Mouse (Mus musculus): ENCODE data around the gene Sstr2.
A peak's percentile ranks its signal among the peaks of the same experiment; 100 is the strongest.

Gene Sstr2

GRCm38 (mm10) chr11:113621001-113621400 is 1.9 kb downstream of the Sstr2 start:
- DNase-seq (ENCODE audit: low read depth), result no peak

DNA sequence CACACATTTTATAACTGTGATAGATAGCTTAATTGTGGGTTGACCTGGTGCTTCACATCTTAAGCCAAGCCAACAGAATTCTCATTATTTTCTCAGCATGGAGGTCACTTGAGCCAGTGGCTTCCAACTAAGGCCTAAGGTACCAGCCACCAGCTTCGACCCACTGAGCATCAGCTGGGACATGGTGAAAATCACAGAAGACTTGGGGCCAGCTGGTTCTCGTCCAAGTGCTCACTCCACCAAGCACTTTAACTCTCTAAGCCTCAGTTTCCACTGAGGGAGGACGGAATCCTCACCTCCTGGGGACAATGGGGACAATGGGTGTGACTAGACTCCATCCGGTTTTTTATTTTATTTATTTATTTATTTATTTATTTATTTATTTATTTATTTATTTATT is 2.9 kb downstream of the Sstr2 start:
- DNase-seq (ENCODE audit: low read depth), result no peak

DNA sequence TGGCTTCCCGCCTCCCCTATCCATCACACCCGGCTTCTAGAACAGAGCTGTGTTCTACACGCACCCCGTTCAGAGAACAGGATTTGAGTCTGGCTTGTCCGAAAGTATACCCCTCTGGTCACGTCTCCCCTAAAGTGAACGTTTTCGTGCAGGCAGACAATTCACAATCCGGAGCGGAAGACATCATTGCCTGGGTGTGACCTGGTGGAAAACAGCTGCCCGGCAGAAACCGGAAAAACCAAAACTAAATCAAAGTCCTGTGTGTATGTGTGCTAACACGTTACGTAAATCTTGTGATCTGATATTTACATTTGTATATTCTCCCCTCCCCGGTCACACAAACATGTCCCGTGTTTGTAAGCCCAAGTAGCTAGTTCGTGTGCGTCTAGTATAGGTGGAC is 6.3 kb downstream of the Sstr2 start:
- no peak for DNase-seq (ENCODE audit: low read depth)

DNA sequence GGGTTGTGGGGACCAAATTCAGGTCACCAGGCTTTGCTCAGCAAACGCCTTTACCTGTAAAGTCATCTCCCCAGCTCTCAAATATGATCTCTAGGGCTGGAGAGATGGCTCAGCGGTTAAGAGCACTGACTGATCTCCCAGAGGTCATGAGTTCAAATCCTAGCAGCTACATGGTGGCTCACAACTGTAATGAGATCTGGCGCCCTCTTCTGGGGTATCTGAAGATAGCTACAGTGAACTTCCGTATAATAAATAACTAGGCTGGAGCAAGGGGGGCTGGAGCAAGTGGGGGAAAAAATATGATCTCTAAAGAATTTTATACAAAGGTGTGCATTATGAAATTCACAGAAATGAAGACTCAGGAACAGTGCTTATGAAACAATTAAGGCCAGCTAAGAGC is 8.6 kb downstream of the Sstr2 start:
- DNase-seq (ENCODE audit: low read depth), result peak; percentile 65

GRCm38 (mm10) chr11:113630642-113631041 is 11.5 kb downstream of the Sstr2 start:
- no peak for DNase-seq (ENCODE audit: low read depth)

DNA sequence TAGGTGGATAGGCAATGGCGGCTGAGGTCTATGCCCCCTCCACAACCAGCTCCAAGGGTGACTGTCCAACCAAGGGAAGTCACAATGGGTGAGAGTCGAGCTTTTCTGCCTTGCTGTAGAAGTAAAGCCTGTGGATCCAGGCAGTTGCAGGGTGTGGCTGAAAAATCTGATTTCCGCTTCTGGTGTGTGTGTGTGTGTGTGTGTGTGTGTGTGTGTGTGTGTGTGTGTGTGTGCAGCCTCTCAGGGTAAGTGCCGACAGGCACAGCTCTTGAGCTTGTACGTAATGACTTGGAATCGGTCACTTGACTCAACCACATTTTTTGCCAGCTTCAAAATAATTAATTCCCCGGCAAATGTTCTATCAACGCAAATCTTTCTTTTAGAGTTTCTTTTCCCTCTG is 12.2 kb downstream of the Sstr2 start:
- DNase-seq (ENCODE audit: low read depth), result no peak

GRCm38 (mm10) chr11:113631862-113632261 is 12.7 kb downstream of the Sstr2 start:
- DNase-seq (ENCODE audit: low read depth), result no peak

DNA sequence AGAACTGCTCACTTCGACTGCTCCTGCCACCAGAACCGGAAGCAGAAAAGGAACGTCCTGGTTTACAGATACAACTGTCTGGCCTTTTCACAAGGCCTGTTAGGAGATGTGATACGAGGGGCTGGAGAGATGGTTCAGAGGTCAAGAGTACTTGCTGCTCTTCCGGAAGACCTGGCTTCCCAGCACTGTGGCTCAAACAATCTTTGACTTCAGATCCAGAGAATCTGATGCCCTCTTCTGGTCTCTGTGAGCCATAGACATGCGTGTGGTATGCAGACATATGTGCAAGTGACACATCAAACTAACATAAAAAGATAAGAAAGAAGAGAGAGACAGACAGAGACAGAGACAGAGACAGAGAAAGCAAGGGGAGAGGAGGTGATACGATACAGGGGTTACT is 13.2 kb downstream of the Sstr2 start:
- DNase-seq (ENCODE audit: low read depth), result no peak

- no peak for DNase-seq (ENCODE audit: low read depth)
These were observed 14.3 kb downstream of the Sstr2 start for GRCm38 (mm10) chr11:113633398-113633797.

DNA sequence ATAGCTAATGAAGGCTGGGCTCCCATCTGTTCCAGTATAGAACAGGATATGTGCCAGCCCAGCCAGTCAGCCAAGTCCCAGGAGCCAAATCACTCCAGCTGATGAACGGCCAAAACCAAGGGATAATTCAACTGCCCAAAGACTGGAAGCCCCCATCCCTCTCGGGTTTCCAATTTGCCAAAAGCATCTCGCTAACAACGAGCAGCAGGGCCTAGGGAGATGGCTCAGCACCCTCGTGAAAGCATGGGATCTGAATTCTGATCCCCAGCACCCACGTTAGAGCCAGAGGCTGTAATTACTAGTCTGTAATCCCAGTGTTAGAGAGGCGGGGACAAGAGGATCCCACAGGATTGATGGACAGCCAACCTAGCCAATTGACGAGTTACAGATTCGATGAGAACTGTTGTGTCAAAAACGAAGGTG is 15.6 kb downstream of the Sstr2 start:
- DNase-seq (ENCODE audit: low read depth), result no peak

- no peak for DNase-seq (ENCODE audit: low read depth)
These were observed 19.5 kb downstream of the Sstr2 start for GRCm38 (mm10) chr11:113638680-113639079.

- DNase-seq (ENCODE audit: low read depth), result no peak
These were observed 26.0 kb downstream of the Sstr2 start for GRCm38 (mm10) chr11:113645181-113645580.

DNA sequence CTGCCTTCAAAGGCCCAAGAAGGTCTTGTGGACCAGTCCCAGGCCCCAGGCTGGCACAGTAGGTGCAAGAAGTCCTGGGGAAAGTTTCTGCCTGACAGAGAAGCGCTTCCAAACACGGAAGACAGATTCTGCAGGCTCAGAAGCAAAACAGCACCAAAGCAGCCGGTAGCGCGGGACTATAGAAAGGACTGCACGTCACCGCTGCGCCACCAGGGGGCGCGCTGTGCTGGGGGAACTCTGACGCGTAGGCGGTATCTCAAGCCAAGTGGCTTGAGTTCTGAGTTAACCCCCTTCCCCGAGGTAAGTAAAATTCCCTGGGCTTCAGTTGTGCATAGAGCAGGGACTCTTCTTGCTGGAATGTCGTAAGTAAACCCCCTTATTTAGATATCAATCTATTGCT is 29.0 kb downstream of the Sstr2 start:
- DNase-seq (ENCODE audit: low read depth), result peak; percentile 93

GRCm38 (mm10) chr11:113648690-113649352 is 29.7 kb downstream of the Sstr2 start, which contains the start of gene Cog1:
Gene Cog1, plus strand, starts transcription at chr11:113649169.
- no peak for DNase-seq (ENCODE audit: low read depth)

DNA sequence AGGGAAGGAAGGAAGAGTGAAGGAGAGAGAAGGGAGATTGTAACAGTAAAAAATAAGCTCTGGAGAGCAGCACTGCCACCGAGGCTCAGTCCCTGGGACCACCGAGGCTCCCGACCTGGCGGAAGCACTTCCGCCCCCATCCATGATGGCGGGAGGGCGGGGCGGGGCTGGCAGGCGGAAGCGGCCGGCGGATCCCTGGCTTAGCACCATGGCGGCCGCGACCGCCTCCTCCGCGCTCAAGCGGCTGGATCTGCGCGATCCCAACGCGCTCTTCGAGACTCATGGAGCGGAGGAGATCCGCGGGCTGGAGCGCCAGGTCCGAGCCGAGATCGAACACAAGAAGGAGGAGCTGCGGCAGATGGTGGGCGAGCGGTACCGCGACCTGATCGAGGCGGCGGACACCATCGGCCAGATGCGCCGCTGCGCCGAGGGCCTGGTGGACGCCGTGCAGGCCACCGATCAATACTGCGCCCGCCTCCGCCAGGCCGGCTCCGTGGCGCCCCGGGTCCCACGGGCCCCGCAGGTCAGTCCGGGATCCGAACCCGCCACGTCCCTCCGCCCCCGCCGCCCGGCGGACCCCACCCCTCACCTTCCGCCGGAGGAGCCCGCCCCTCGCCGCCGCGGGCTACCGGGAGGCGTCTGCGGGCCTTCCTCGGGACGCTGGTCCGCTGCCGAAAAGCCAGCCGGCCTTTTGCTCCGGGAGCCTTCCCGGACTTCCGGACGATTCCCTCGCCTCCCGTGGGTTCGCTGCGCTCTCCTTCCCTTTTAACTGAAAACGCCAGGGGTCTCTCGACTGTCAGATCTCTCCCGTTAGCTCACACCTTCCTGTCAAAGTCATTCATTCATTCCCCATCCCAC is 30.4 kb downstream of the Sstr2 start, which contains the start of gene Slc39a11:
Gene Slc39a11, minus strand, starts transcription at position 727 of the 858 bp plus-strand sequence.
- DNase-seq (ENCODE audit: low read depth), result peak; percentile 82

DNA sequence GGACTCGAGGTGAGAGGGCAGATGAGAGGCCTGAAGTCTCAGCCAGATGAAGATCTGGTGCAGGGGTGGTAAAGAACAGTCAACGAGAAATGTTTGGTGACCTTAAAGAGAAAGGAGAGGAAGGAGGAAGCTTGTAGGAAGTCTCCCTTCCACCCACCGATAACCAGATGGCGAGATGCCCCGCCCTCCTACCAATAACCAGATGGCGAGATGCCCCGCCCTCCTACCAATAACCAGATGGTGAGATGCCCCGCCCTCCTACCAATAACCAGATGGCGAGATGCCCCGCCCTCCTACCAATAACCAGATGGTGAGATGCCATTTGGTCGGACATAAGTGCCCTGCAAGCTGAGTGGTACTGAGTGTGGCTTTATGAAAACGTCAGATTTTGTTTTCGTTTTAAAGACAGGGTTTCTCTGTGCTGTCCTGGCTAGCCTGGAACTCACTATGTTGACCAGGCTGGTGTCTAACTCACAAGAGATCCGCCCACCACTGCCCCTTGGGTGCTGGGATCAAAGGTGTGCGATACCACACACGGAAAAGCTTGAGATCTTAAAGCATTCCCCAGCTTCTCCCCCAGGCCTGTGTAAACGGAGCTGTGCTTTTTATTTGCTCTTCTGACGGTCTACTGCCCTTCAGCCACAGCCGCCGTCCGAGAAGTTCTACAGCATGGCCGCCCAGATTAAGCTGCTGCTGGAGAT is 32.2 kb downstream of the Sstr2 start:
- DNase-seq (ENCODE audit: low read depth), result no peak

GRCm38 (mm10) chr11:113651907-113652273 is 32.7 kb downstream of the Sstr2 start:
- peak; percentile 37 for DNase-seq (ENCODE audit: low read depth)

DNA sequence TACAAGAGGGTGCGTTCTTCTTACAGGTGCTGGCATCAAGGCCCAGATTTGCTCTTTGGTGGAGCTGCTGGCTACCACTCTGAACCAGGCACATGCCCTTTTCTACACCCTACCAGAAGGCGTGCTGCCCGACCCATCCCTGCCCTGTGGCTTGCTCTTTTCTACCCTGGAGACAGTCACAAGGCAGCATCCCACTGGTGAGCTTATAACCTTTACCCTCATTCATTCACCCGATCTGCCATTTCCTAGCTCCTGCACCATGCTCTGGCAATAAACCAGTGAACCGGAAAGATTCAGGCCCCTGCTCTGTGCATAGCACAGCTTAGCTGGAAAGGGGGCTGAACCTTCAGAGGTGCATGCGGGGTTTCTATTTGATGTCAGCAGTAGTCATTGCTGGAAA is 33.4 kb downstream of the Sstr2 start:
- DNase-seq (ENCODE audit: low read depth), result no peak

- no peak for DNase-seq (ENCODE audit: low read depth)
These were observed 35.0 kb downstream of the Sstr2 start for GRCm38 (mm10) chr11:113654105-113654504.

GRCm38 (mm10) chr11:113654561-113655270 is 35.6 kb downstream of the Sstr2 start:
- DNase-seq (ENCODE audit: low read depth), result no peak

DNA sequence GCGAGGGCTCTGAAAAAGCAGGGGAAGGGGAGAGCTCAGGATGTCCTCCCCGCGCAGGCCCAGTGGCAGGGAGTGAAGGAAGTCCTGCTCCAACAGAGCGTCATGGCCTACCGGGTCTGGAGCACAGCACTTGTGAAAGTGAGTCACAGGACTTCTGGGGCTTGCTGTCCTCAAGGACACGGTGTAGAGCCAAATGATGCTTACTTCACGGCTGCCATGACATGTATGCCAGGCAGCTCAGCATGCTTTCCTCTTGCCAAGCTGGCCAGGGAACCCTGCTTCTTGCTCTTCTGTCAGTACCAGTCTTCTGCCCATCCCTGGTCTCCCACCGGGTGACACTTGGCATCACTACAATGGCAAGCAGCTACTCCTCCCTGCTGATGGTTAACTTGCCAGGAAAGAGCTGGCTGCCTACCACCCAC is 37.4 kb downstream of the Sstr2 start:
- DNase-seq (ENCODE audit: low read depth), result no peak

GRCm38 (mm10) chr11:113657221-113657620 is 38.1 kb downstream of the Sstr2 start:
- no peak for DNase-seq (ENCODE audit: low read depth)

Data from naive thymus-derived CD4-positive, alpha-beta T cell, adult 2 months (primary cell).